Mouse (Mus musculus) erythroblast, embryonic 14.5 days (primary cell): ENCODE measurements around the gene Nhsl1.

Source experiments
- GATA1 ChIP-seq: IDR thresholded peaks from 2 replicates; pipeline ENCODE4 v1.6.1; 2012; ENCODE audit warnings: low read length, inconsistent platforms, mixed read lengths
- TAL1 ChIP-seq: IDR thresholded peaks from 3 replicates; pipeline ENCODE4 v1.6.1; 2012; ENCODE audit warnings: low read length, inconsistent platforms, mixed read lengths

DNA sequence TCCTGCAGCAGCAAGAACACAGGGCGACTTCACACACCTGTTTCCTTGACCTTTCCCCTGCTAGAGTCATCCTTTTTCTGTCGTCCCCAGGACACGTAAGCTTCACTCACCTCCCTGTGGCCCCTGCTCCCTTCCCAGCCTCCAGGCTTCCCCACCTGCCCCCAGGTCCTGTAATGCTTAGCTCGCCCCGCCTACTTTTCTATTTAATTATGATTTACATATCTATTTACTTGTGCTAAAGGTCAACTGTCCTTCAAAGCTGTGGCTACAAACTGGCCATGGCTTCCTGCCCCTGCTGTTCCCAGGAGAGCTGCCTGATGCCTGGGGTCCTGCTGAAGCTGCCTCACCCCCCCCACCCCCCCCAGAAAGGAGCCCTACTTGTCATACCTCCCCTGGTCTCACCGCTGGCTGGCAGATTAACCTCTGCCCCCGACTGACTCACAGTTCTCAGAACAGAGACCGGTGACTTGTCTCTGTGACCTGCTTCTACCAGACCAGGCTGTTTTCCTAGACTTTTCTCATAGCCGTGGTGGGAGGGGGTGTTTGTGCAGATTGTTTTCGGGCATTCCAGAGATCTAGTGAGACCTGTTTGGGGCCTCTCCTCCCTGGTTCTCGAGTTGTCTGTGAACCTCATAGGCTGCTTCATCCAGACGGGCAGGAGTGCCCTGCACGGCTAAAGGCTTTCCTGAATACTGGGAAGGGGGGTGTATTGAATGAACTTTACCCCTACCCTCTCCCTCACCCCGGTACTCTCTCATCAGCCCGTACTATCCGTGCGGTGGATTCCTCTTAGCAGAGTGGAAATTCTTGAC, 51.9 kb downstream of the Nhsl1 start:
- TF ChIP-seq GATA1 = no peak
- no peak for TF ChIP-seq TAL1
